Mouse (Mus musculus) layer of hippocampus, adult 8-10 months (tissue): ENCODE measurements around the gene Gldc. TPM values are rescaled to one million over a fixed set of nuclear protein-coding genes. Genes with fewer than 3 reads are reported as not detected.

Experiments
- DNase-seq, 2 experiments: peaks; one replicate each; pipeline ENCODE4 v3.0.0; 2022; ENCODE audit warnings: low spot score in 2 of 2
- total RNA-seq, 4 experiments: library from RNA; stranded (reverse); gene quantifications; 2 replicates each; pipeline ENCODE4 v1.2.4; 2022

The Gldc gene
- total RNA-seq, 4 experiments from 2014 or later, result 33.3 to 36.0 (median 34.8) TPM

DNA sequence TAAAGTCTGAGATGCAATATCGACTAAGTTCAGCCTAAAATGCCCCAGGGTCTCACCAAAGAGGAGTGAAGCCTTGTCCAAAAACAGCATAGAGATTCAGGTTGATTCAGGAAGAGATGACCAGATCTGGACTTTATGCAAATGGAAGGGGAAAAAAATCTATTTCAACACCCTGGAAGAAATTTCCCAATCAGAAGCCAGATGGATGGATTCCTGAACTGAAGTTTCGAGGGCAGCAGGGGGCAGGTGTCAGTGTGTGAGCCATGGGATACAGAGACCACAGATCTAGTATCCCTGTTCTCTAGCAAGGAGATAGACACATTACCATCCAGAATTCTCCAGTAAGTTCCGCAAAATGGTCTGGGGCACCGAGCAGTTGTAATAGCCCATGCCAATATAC is 17.0 kb downstream of the Gldc start:
- no peak for DNase-seq

- DNase-seq, result peak; percentile 61 to 62
Observed at GRCm38 (mm10) chr19:30157031-30157687, 18.1 kb downstream of the Gldc start.

- no peak for DNase-seq
Observed at GRCm38 (mm10) chr19:30153729-30154128, 21.5 kb downstream of the Gldc start.

DNA sequence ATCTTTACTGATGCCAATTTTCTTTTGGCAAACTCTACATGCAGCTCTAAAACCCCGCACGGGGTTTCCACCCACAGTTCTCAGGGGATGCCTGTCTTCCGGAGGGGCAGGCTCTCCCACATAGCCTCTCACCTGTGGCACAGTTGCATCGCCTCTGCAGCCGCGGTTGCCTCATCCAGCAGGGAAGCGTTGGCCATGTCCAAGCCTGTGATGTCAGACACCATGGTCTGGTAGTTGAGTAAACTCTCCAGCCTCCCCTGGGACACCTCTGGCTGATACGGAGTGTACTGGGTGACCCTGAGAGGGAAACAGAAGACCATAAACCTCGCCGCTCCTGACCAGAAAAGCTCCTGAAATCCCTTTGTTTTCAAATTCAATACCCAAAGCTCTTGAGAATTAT is 23.9 kb downstream of the Gldc start:
- DNase-seq, result no peak

DNA sequence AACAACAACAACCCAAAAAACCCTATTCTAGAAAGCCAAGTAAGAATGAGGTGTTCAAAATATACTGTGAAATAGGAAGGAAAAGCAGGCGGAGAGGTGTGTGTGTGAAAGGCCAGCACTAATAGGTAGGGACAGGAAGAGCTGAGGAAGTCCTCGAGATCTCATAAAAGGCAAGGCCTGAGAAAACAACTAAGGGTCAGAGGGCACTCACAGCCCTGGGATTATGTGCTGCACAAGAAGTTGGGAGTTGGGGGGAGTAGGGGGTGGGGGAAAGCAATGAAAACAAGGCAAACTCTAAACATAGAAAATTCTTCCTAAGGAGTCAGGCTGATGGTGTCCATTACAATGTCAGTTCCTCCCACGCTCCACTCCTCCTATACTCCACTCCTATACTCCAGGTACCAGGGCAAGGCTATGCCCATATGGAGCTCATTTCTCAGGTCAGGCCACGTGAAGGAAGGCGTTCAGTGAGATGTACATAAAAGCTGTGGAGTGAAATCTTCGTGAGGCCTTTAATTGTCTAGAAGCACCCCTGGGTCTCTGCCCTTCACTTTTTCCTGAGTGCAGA is 25.9 kb downstream of the Gldc start:
- DNase-seq, result no peak

DNA sequence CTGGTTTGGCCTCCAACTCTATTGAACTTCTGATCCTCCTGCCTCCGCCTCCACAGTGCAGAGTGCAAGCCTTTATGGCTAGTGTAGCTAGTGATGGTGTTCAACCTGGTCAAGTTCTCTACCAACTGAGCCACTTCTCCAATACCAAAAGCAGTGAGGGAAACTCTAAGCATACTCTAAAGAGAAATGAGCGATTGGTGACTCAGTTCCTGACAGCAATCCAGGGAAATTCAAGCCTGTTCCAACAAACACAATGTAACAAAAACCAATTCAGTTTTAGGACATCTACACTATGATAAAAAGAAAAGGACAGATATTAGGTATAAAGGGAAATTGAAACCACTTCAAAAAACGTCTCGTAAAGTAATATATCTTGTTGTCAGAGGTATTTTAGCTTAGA is 27.9 kb downstream of the Gldc start:
- no peak for DNase-seq

DNA sequence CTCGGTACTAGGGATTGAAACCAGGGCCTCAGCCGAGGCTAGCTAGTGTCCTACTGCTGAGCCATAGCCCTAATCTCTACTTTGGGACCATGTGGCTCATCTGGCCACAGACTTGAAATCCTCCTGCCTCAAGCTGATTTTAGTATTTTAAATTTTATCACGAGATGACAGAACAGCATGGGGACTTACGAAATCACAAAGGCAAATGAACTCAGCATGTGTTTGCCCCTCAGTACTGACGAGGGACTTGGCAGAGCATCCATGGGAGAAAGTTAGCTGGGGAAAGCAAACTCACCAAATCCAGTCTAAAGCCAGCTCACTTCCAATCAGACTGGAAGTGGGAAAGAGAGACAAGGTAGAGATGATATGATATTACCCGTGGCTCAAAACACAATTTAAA is 28.5 kb downstream of the Gldc start:
- DNase-seq, result no peak

GRCm38 (mm10) chr19:30145106-30145505 is 30.1 kb downstream of the Gldc start:
- no peak for DNase-seq

DNA sequence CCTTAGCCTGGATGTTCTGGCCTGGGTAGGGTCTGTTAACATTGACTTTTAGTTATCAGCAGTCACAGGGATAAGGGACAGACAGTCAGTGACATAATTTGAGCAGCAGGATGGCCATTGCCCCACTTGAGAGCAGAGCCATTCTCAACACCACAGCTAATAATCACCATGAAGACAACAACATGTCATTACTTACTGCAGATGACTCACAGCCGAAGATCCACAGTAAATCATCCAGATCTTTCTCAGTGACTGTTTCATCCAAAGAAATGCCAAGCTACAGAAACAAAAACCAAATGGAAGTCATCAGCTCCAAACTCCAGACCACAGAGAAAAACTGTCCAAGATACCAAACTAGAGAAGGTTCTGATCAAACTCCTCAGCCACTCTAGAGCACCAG is 38.9 kb downstream of the Gldc start:
- DNase-seq, result no peak

DNA sequence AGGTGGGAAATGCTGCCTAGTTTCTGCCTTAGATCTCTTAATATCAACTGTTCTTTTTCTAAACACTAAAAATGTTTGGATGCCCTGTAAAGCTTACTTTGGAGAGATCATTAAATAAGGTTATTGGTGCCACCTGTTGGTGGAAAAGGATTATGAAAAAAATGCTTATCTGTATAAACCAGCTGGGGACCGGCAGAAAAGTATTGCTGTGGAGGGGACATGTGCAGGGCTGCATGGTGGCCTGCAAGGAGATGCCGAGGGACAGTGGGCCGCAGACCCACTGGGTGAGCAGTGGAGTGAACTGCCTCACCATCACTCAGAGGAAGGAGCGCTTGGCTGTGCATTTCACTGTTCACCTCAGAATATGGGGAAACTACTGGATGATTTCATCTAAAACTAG is 47.1 kb downstream of the Gldc start:
- DNase-seq, result no peak

DNA sequence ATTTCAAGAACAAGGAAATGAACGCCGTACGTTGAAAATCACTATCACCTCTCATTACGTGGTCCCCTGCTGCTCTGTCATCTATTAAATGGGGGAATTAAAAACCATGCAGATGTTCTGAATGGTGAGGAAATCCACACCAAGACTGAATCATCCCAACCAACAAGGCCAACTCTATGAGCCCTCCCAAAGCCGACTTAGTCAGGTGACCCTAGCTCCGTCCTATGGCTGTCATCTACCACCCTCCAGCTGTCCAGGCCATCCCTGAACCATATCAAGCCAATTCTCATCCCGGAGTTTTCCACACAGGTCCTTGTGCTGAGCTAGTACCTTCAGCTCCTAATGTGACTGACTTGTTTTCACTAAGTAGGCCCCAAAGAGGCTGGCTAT is 49.6 kb downstream of the Gldc start:
- DNase-seq, result no peak

- DNase-seq, result no peak
Observed at GRCm38 (mm10) chr19:30124999-30125669, 50.1 kb downstream of the Gldc start.

GRCm38 (mm10) chr19:30118344-30119312 is 56.6 kb downstream of the Gldc start:
- no peak for DNase-seq

GRCm38 (mm10) chr19:30117775-30118174 is 57.5 kb downstream of the Gldc start:
- DNase-seq, result peak; percentile 57 to 62

- no peak for DNase-seq
Observed at GRCm38 (mm10) chr19:30117241-30117640, 58.0 kb downstream of the Gldc start.

GRCm38 (mm10) chr19:30115606-30116005 is 59.6 kb downstream of the Gldc start:
- no peak for DNase-seq

DNA sequence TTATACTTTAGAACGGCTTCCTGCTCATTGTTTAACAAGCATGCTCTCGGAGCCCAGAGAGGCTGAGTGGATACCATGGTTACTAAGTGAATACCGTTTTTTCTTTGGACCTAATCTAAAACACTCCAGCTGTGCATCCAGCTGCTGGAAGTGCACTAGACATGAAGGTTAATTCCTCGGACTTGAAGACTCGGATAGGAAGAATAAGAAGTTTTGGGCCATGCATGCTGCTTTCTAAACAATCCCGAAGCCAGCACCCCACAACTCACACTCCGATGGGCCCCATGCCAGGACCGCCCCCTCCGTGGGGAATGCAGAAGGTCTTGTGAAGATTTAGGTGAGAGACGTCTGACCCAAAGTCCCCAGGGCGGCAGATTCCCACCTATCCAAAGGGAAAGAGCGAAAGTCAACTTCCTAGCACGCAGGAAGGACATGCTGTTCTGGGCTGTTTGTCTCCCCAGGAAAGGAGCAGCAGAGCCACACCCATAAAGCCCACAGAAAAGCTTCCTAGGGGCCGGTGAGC is 60.2 kb downstream of the Gldc start:
- no peak for DNase-seq

DNA sequence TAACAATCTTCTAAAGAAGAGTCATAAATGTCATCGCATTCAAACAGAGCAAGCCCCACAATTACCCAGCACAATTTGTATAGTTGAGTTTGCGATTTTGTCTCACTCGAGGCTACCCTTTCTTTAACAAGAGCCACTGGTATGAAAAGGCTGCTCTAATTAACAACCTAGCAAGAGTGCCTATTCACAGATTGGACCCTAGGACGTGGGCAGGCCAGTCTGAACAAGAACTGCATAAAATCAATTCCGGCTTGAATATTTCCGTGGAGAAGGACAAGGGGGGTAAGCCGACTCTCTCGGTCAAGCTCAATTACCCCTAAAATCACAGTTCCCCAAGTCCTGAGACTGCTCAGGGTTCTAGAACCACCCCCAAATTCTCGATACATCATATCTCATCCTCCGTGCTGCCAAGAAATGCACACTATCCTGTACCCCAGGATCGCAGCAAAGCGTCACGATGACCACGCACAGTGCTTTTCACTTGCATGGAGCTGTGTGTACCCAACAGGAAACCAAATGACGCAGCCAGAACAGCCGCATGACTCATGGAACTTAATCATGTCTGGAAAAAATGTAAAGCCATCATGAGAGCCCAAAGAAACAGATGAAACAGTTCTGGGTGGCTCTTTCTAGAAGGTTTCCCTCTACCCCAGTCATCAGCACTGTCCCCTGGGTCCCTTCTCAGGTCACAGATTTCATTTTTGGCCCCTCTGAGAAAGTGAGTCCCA is 62.1 kb downstream of the Gldc start:
- peak in 1 of 2 experiments; percentile 40 for DNase-seq

DNA sequence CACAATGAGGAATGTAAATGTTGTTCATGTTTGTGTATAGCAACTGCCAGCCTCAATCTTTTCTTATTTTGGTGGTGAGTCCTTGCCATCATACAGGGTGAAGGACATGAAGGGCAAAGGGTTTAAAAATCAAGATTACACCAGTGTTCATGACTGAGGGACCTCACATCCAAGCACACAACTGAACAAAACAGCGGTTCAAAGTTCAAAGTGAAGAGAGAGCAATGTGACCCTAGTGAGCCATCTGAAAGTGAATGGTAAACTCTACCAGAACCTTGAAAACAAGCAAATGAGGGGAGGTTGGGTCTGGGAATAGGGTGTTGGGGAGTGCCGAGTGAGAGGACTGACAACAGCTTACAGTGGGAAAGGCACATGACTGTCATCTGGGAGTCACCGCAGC is 63.8 kb downstream of the Gldc start:
- DNase-seq, result no peak

GRCm38 (mm10) chr19:30109122-30109521 is 66.1 kb downstream of the Gldc start:
- no peak for DNase-seq

DNA sequence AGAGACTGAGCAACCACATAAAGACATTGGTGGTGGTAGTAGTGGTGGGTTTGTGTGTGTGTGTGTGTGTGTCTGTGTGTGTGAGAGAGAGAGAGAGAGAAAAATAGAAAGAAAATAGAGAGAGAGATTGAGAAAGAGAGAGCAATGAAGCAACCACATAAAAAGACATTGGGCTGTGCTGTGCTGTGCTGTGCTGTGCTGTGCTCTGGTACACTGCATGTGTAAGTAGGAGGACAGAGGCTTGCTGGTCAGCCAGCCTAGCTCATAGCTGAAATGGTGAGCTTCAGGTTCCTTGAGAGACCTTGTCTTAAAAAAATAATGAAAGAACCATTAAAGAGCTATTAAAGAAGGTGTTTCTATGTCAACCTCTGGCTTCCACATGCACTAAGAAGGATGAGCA is 66.6 kb downstream of the Gldc start:
- DNase-seq, result no peak
